Mouse (Mus musculus) urinary bladder, adult 18-20 months (tissue): Measurements from ENCODE around the gene Serping1.
A peak's percentile ranks its signal among the peaks of the same experiment; 100 is the strongest.
"Not testable (repeated sequence)": the region's sequence is repeated elsewhere in the genome, so short reads cannot be mapped to it uniquely, and the experiment has no call there.

ENCODE experiments used
- DNase-seq, 2 experiments: peaks; one replicate each; pipeline ENCODE4 v3.0.0; 2022; ENCODE audit warnings: low spot score in 2 of 2, mixed read lengths in 2 of 2

Gene Serping1

GRCm38 (mm10) chr2:84775241-84775640 is at the start of gene Serping1:
Gene Serping1 (minus strand): TSS chr2:84775444.
- no peak for DNase-seq

- no peak for DNase-seq
These were observed 48.0 kb upstream of the Serping1 start for GRCm38 (mm10) chr2:84823237-84823636.

GRCm38 (mm10) chr2:84822552-84822951 is 47.3 kb upstream of the Serping1 start, which contains the start of gene Smtnl1:
Gene Smtnl1 (minus strand): TSS chr2:84822652.
- no peak for DNase-seq

- no peak for DNase-seq
These were observed 44.6 kb upstream of the Serping1 start for GRCm38 (mm10) chr2:84819861-84820260.

- no peak for DNase-seq
These were observed 37.4 kb upstream of the Serping1 start for GRCm38 (mm10) chr2:84812676-84813075.

GRCm38 (mm10) chr2:84811880-84812279 is 36.6 kb upstream of the Serping1 start:
- DNase-seq, result no peak

- peak; percentile 54 to 55 for DNase-seq
These were observed 35.8 kb upstream of the Serping1 start for GRCm38 (mm10) chr2:84810886-84811577.

GRCm38 (mm10) chr2:84810526-84810885 is 35.3 kb upstream of the Serping1 start:
- DNase-seq, result no peak

- DNase-seq, result no peak
These were observed 34.1 kb upstream of the Serping1 start for GRCm38 (mm10) chr2:84809330-84809729.

GRCm38 (mm10) chr2:84806546-84806945 is 31.3 kb upstream of the Serping1 start:
- DNase-seq, result no peak

GRCm38 (mm10) chr2:84803963-84804362 is 28.7 kb upstream of the Serping1 start:
- no peak for DNase-seq

- not testable (repeated sequence) for DNase-seq
These were observed 26.0 kb upstream of the Serping1 start for GRCm38 (mm10) chr2:84801223-84801622.

GRCm38 (mm10) chr2:84800304-84800703 is 25.1 kb upstream of the Serping1 start:
- no peak for DNase-seq

- peak; percentile 36 to 50 for DNase-seq
These were observed 23.9 kb upstream of the Serping1 start for GRCm38 (mm10) chr2:84799041-84799561.

GRCm38 (mm10) chr2:84798493-84798921 is 23.3 kb upstream of the Serping1 start, which contains the start of gene Ube2l6:
Gene Ube2l6 (plus strand): TSS chr2:84798828.
- peak; percentile 60 to 74 for DNase-seq

GRCm38 (mm10) chr2:84797833-84798492 is 22.7 kb upstream of the Serping1 start:
- DNase-seq, result peak; percentile 52 to 67

- DNase-seq, result no peak
These were observed 18.6 kb upstream of the Serping1 start for GRCm38 (mm10) chr2:84793871-84794270.

- DNase-seq, result no peak
These were observed 17.9 kb upstream of the Serping1 start for GRCm38 (mm10) chr2:84793154-84793553.

- no peak for DNase-seq
These were observed 17.3 kb upstream of the Serping1 start for GRCm38 (mm10) chr2:84792516-84792915.

- DNase-seq, result no peak
These were observed 15.2 kb upstream of the Serping1 start for GRCm38 (mm10) chr2:84790418-84790817.

- no peak for DNase-seq
These were observed 13.1 kb upstream of the Serping1 start for GRCm38 (mm10) chr2:84788316-84788715.

- DNase-seq, result no peak
These were observed 8.8 kb upstream of the Serping1 start for GRCm38 (mm10) chr2:84783840-84784566.
